ENCODE assay signal across 32 mouse cellular contexts in the genomic region with DNA sequence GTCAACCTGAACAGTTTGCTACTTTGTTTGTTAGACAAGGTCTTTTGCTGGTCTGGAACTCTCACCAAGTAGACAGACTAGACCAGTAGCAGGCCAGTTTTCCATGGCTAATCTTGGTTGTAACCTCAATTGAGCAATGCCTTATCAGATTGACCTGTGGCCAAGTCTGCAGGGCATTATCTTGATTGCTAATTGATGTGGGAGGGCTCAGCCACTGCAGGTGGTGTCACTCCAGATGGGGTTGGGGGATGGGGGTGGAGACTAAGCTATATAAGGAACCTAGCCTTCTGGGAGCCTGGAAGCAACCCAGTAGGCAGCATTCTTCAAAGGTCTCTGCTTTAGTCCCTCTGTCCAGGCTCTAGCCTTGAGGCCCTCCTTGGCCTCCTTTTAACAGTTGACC. TPM values are rescaled to one million over a fixed set of nuclear protein-coding genes. Genes with fewer than 3 reads are reported as not detected.
A peak's percentile ranks its signal among the peaks of the same experiment; 100 is the strongest.
DNase-seq lines count a peak whose midpoint lies in the region; ATAC-seq and TF ChIP-seq lines count a peak whose summit lies in the region.
"Had no signal": no experiment of that assay in that cellular context is flagged by ENCODE, and none has a peak within 500 bp of the region (broad histone marks: within the 10 kb centered on the region; RNA-seq: fewer than 3 reads in every experiment).

No protein-coding gene starts in this region.

- H3K27ac ChIP-seq in ES-Bruce4 (ENCODE audit: insufficient read depth, low read length): no peak overlapping the region
- H3K27ac ChIP-seq in intestine, embryonic 16.5 days (ENCODE audit: low read length): no peak overlapping the region
- H3K27ac ChIP-seq in liver, embryonic 15.5 days (replicated peaks): no peak overlapping the region
- H3K27ac ChIP-seq: embryonic facial prominence, embryonic 15.5 days; forebrain, embryonic 15.5 days; heart, embryonic 13.5 days; hindbrain, embryonic 12.5 days; macrophage had no signal

- no peak overlapping the region for H3K9ac ChIP-seq in ES-Bruce4 (ENCODE audit: low read depth, poor library complexity, severe bottlenecking)
- no peak overlapping the region for H3K9ac ChIP-seq in intestine, embryonic 16.5 days (ENCODE audit: low read depth, low read length)
- H3K9ac ChIP-seq in liver, embryonic 15.5 days: no peak overlapping the region
- H3K9ac ChIP-seq: embryonic facial prominence, embryonic 15.5 days; forebrain, embryonic 15.5 days; heart, embryonic 13.5 days; hindbrain, embryonic 12.5 days had no signal

- H3K4me2 ChIP-seq in intestine, embryonic 16.5 days (ENCODE audit: low read depth, low read length): no peak overlapping the region
- H3K4me2 ChIP-seq in liver, embryonic 15.5 days: no peak overlapping the region
- H3K4me2 ChIP-seq: embryonic facial prominence, embryonic 15.5 days; forebrain, embryonic 15.5 days; heart, embryonic 13.5 days; hindbrain, embryonic 12.5 days; midbrain, embryonic 11.5 days had no signal

- H3K36me3 ChIP-seq in ES-Bruce4 (ENCODE audit: control insufficient read depth, insufficient read depth, low read length, poor library complexity, severe bottlenecking): no peaks in the 10 kb centered on the region
- H3K36me3 ChIP-seq in intestine, embryonic 16.5 days (ENCODE audit: control insufficient read depth, insufficient read depth, low read length): no peaks in the 10 kb centered on the region
- no peaks in the 10 kb centered on the region for H3K36me3 ChIP-seq in liver, embryonic 15.5 days (replicated peaks)
- H3K36me3 ChIP-seq: embryonic facial prominence, embryonic 15.5 days; forebrain, embryonic 15.5 days; G1E; heart, embryonic 13.5 days; hindbrain, embryonic 12.5 days had no signal

- peak; percentile 30 for DNase-seq in cerebellum, adult 9-11 months
- DNase-seq in cerebellum, postnatal 14 days: no peak
- DNase-seq in urinary bladder, postnatal 10 days (ENCODE audit: low spot score): no peak
- DNase-seq in left cerebral cortex, postnatal 36 days (ENCODE audit: low spot score in 2 of 2): no peak
- no peak for DNase-seq in heart, postnatal 14 days
- DNase-seq: adrenal gland, postnatal 10 days; gastrocnemius, postnatal 10 days; heart, adult 11 months; kidney, adult 8-10 months; kidney, postnatal 14 days had no signal

- no peak for TF ChIP-seq POLR2A in ES-Bruce4 (IDR thresholded peaks at IDR 0.05; ENCODE audit: insufficient read depth, low read length)

- no peaks in the 10 kb centered on the region for H3K4me1 ChIP-seq in ES-Bruce4 (ENCODE audit: control insufficient read depth, insufficient read depth, low read length)
- no peaks in the 10 kb centered on the region for H3K4me1 ChIP-seq in intestine, embryonic 16.5 days (ENCODE audit: control insufficient read depth, insufficient read depth, low read length)
- H3K4me1 ChIP-seq in liver, embryonic 15.5 days (replicated peaks): 0 out of 2 replicates have a peak, but pooled peaks cover 6% of the 10 kb centered on the region

- no peaks in the 10 kb centered on the region for H3K27me3 ChIP-seq in ES-Bruce4 (ENCODE audit: control insufficient read depth, insufficient read depth, low read length, poor library complexity, severe bottlenecking)
- no peaks in the 10 kb centered on the region for H3K27me3 ChIP-seq in intestine, embryonic 16.5 days (replicated peaks; ENCODE audit: control insufficient read depth, insufficient read depth, low read length)
- H3K27me3 ChIP-seq in liver, embryonic 15.5 days: peaks cover 27% of the 10 kb centered on the region
- H3K27me3 ChIP-seq: embryonic facial prominence, embryonic 15.5 days; heart, embryonic 13.5 days; hindbrain, embryonic 12.5 days had no signal

- H3K4me3 ChIP-seq in ES-Bruce4 (ENCODE audit: low read depth, low read length): no peak overlapping the region
- no peak overlapping the region for H3K4me3 ChIP-seq in intestine, embryonic 16.5 days (ENCODE audit: low read length)
- no peak overlapping the region for H3K4me3 ChIP-seq in liver, embryonic 15.5 days (replicated peaks)
- H3K4me3 ChIP-seq: embryonic facial prominence, embryonic 15.5 days; forebrain, embryonic 15.5 days; heart, embryonic 13.5 days; hindbrain, embryonic 12.5 days had no signal

- TF ChIP-seq EP300 in ES-Bruce4 (IDR thresholded peaks at IDR 0.05; ENCODE audit: insufficient read depth, low read depth, low read length): peak; percentile 64; the same call in 1 of the 2 replicates

- intact Hi-C loops in left cerebral cortex, postnatal 36 days (cut with DNase I): no loop called here
- intact Hi-C loops in heart, postnatal 14 days (cut with DNase I): loop anchor here (10.0 kb wide), 1 partner anchor 291 kb away; no protein-coding TSS in a partner anchor

- TF ChIP-seq CTCF in ES-Bruce4 (IDR thresholded peaks at IDR 0.05; ENCODE audit: low read depth, low read length): no peak

- no peaks in the 10 kb centered on the region for H3K9me3 ChIP-seq in ES-Bruce4 (replicated peaks; ENCODE audit: control insufficient read depth, insufficient read depth, low read length, poor library complexity, severe bottlenecking)
- no peaks in the 10 kb centered on the region for H3K9me3 ChIP-seq in intestine, embryonic 16.5 days (ENCODE audit: control insufficient read depth, low read length)
- no peaks in the 10 kb centered on the region for H3K9me3 ChIP-seq in liver, embryonic 15.5 days (replicated peaks)
- H3K9me3 ChIP-seq: embryonic facial prominence, embryonic 15.5 days; forebrain, embryonic 15.5 days; G1E; heart, embryonic 13.5 days; hindbrain, embryonic 12.5 days had no signal

- ATAC-seq in intestine, embryonic 16.5 days: peak; percentile 80
- ATAC-seq in liver, embryonic 15.5 days (ENCODE audit: insufficient read depth): peak; percentile 31; the same call in 1 of the 2 replicates
- ATAC-seq: CD4-positive, CD25-positive, alpha-beta regulatory T cell, adult 4 months; forebrain, embryonic 15.5 days had no signal

RNA-seq across cellular contexts. Expression of a gene that starts 8.9 kb away (rescaled TPM):
- polyA plus RNA-seq in ES-Bruce4 (2011; ENCODE audit: insufficient read depth, insufficient read length, low read depth, missing spikeins): 47.9 and 48.5 TPM in 2 replicates
- 7.3 and 7.8 TPM in 2 replicates for polyA plus RNA-seq in intestine, embryonic 16.5 days (2015; fragmentation: Nextera tagmentation; extraction: Ambion mirVana)
- polyA plus RNA-seq in liver, embryonic 15.5 days (2015; fragmentation: Nextera tagmentation; extraction: Ambion mirVana): 2.4 and 2.7 TPM in 2 replicates
- 100 to 1,000 TPM; 134 to 138 TPM for total RNA-seq in left cerebral cortex, postnatal 36 days (2021)
- total RNA-seq in heart, postnatal 14 days (2021): 10 to 100 TPM; 42.8 to 44.1 TPM

RNA-seq across cellular contexts. Expression of a gene that starts 51.8 kb away (rescaled TPM):
- not detected in 2 replicates for polyA plus RNA-seq in ES-Bruce4 (2011; ENCODE audit: insufficient read depth, insufficient read length, low read depth, missing spikeins)
- polyA plus RNA-seq in intestine, embryonic 16.5 days (2015; fragmentation: Nextera tagmentation; extraction: Ambion mirVana): not detected in 2 replicates
- not detected in 2 replicates for polyA plus RNA-seq in liver, embryonic 15.5 days (2015; fragmentation: Nextera tagmentation; extraction: Ambion mirVana)
- not detected for total RNA-seq in left cerebral cortex, postnatal 36 days (2021)
- total RNA-seq in heart, postnatal 14 days (2021): not detected
- total RNA-seq: adrenal gland, postnatal 10 days; common myeloid progenitor, adult 5-6 weeks; gastrocnemius, postnatal 10 days; heart, postnatal 25 days; layer of hippocampus, adult 8-10 months; left cerebral cortex, postnatal 14 days; midbrain, postnatal 0 days had no signal
- polyA plus RNA-seq: cerebellum, adult 2 months; embryonic facial prominence, embryonic 15.5 days; forebrain, embryonic 15.5 days; G1E; hindbrain, embryonic 12.5 days; limb, embryonic 14.5 days; lung, embryonic 16.5 days; macrophage; midbrain, embryonic 11.5 days; midbrain, postnatal 0 days; neural tube, embryonic 14.5 days; spleen, adult 2 months; urinary bladder, adult 2 months had no signal
